ENCODE assay signal across 10 mouse cellular contexts in genomic region chr5:124078794-124079416, GRCm38 (mm10). TPM values are rescaled to one million over a fixed set of nuclear protein-coding genes. Genes with fewer than 3 reads are reported as not detected.
DNase-seq lines count a peak whose midpoint lies in the region; ATAC-seq and TF ChIP-seq lines count a peak whose summit lies in the region.
"Had no signal": no experiment of that assay in that cellular context is flagged by ENCODE, and none has a peak within 500 bp of the region (broad histone marks: within the 10 kb centered on the region; RNA-seq: fewer than 3 reads in every experiment).

No protein-coding gene starts in this region.

- no peak for DNase-seq in cerebellum, adult 8-10 months
- DNase-seq in cerebellum, adult 2 months = peak; percentile 53 to 72
- DNase-seq in left cerebral cortex, postnatal 25 days (ENCODE audit: low spot score in 2 of 2) = peak; percentile 65 to 87
- peak; percentile 83 for DNase-seq in right cerebral cortex, adult 18-20 months
- no peak for DNase-seq in urinary bladder, postnatal 36 days (ENCODE audit: low spot score in 2 of 2)

- intact Hi-C loops in left cerebral cortex, postnatal 25 days (cut with DNase I) = no loop called here

- H3K4me1 ChIP-seq in cerebellum, adult 2 months (ENCODE audit: control insufficient read depth, insufficient read depth, low read length) = peaks cover 16% of the 10 kb centered on the region
- peaks cover 4% of the 10 kb centered on the region; the same call in 1 of the 2 replicates for H3K4me1 ChIP-seq in intestine, postnatal 0 days (replicated peaks; ENCODE audit: control insufficient read depth, insufficient read depth, low read length)

- TF ChIP-seq POLR2A in cerebellum, adult 2 months (IDR thresholded peaks at IDR 0.05; ENCODE audit: borderline replicate concordance, insufficient read depth, low read length) = no peak

- 36% methylated on average over 9 of the region's 9 CpGs for WGBS in cerebellum, adult 2 months
- WGBS in intestine, postnatal 0 days = 65% methylated on average over 9 of the region's 9 CpGs

- no peaks in the 10 kb centered on the region for H3K27me3 ChIP-seq in cerebellum, adult 2 months (ENCODE audit: control insufficient read depth, insufficient read depth, low read length)
- no peaks in the 10 kb centered on the region for H3K27me3 ChIP-seq in intestine, postnatal 0 days (replicated peaks; ENCODE audit: control insufficient read depth, insufficient read depth, low read length)
- H3K27me3 ChIP-seq: CH12.LX had no signal

- ATAC-seq in cerebellum, adult (ENCODE audit: insufficient number of reproducible peaks, low FRiP score, low TSS enrichment) = 0 out of 2 replicates have a peak, but pooled peaks have one; percentile 22
- peak; percentile 12; the same call in 1 of the 2 replicates for ATAC-seq in granulocyte monocyte progenitor cell, adult 5-6 weeks (replicated peaks; ENCODE audit: poor library complexity, severe bottlenecking)
- ATAC-seq in intestine, postnatal 0 days = no peak

- H3K4me3 ChIP-seq in cerebellum, adult 2 months (replicated peaks; ENCODE audit: insufficient read depth, low read depth, low read length) = no peak overlapping the region
- no peak overlapping the region for H3K4me3 ChIP-seq in intestine, postnatal 0 days (ENCODE audit: low read depth, low read length)
- H3K4me3 ChIP-seq: erythroblast, embryonic 14.5 days had no signal

- no peaks in the 10 kb centered on the region for H3K9me3 ChIP-seq in intestine, postnatal 0 days (ENCODE audit: control insufficient read depth)

- H3K4me2 ChIP-seq in intestine, postnatal 0 days (replicated peaks; ENCODE audit: low read depth) = no peak overlapping the region

- H3K9ac ChIP-seq in intestine, postnatal 0 days (ENCODE audit: low read depth, low read length) = no peak overlapping the region

- H3K36me3 ChIP-seq in intestine, postnatal 0 days (ENCODE audit: control insufficient read depth, insufficient read depth) = no peaks in the 10 kb centered on the region

- no peak for TF ChIP-seq CTCF in cerebellum, adult 2 months (IDR thresholded peaks at IDR 0.05; ENCODE audit: borderline replicate concordance, insufficient read depth, low read depth, low read length)
- TF ChIP-seq CTCF in intestine, postnatal 0 days (IDR thresholded peaks at IDR 0.05; ENCODE audit: low read depth) = no peak

- H3K27ac ChIP-seq in cerebellum, adult 2 months (ENCODE audit: insufficient read depth, low read length) = no peak overlapping the region
- H3K27ac ChIP-seq in intestine, postnatal 0 days (ENCODE audit: low read depth, low read length) = no peak overlapping the region

RNA-seq across cellular contexts. Expression of gene Abcb9, which starts 16.7 kb away (rescaled TPM):
- 34.7 and 37.1 TPM in 2 replicates for polyA plus RNA-seq in cerebellum, adult 2 months (2012; rRNA removed)
- total RNA-seq in granulocyte monocyte progenitor cell, adult 5-6 weeks (2014; fragmentation: Nextera tagmentation) = 0.71 and 0.96 TPM in 2 replicates
- total RNA-seq in granulocyte monocyte progenitor cell, adult 5-6 weeks (2017) = 0.73 and 2.7 TPM in 2 replicates
- total RNA-seq in left cerebral cortex, postnatal 25 days (2021) = 10 to 100 TPM; 54.8 to 62.4 TPM
- polyA plus RNA-seq in intestine, postnatal 0 days (2015; fragmentation: Nextera tagmentation; extraction: Ambion mirVana) = 4.0 and 4.6 TPM in 2 replicates

RNA-seq across cellular contexts. Expression of gene Ogfod2, which starts 33.2 kb away (rescaled TPM):
- 47.2 and 52.7 TPM in 2 replicates for polyA plus RNA-seq in cerebellum, adult 2 months (2012; rRNA removed)
- total RNA-seq in granulocyte monocyte progenitor cell, adult 5-6 weeks (2014; fragmentation: Nextera tagmentation) = 8.9 and 12.1 TPM in 2 replicates
- 14.9 and 18.6 TPM in 2 replicates for total RNA-seq in granulocyte monocyte progenitor cell, adult 5-6 weeks (2017)
- 10 to 100 TPM; 36.6 to 38.6 TPM for total RNA-seq in left cerebral cortex, postnatal 25 days (2021)
- 21.3 and 25.0 TPM in 2 replicates for polyA plus RNA-seq in intestine, postnatal 0 days (2015; fragmentation: Nextera tagmentation; extraction: Ambion mirVana)

RNA-seq across cellular contexts. Expression of gene Arl6ip4, which starts 37.0 kb away (rescaled TPM):
- polyA plus RNA-seq in cerebellum, adult 2 months (2012; rRNA removed) = 81.6 and 91.0 TPM in 2 replicates
- total RNA-seq in granulocyte monocyte progenitor cell, adult 5-6 weeks (2014; fragmentation: Nextera tagmentation) = 65.3 and 89.4 TPM in 2 replicates
- total RNA-seq in granulocyte monocyte progenitor cell, adult 5-6 weeks (2017) = 89.7 and 99.8 TPM in 2 replicates
- total RNA-seq in left cerebral cortex, postnatal 25 days (2021) = 10 to 100 TPM; 45.9 to 57.4 TPM
- polyA plus RNA-seq in intestine, postnatal 0 days (2015; fragmentation: Nextera tagmentation; extraction: Ambion mirVana) = 75.5 and 76.9 TPM in 2 replicates

RNA-seq across cellular contexts. Expression of gene Vps37b, which starts 46.8 kb away (rescaled TPM):
- 41.7 and 47.5 TPM in 2 replicates for polyA plus RNA-seq in cerebellum, adult 2 months (2012; rRNA removed)
- total RNA-seq in granulocyte monocyte progenitor cell, adult 5-6 weeks (2014; fragmentation: Nextera tagmentation) = 7.6 and 11.1 TPM in 2 replicates
- total RNA-seq in granulocyte monocyte progenitor cell, adult 5-6 weeks (2017) = 9.5 and 11.6 TPM in 2 replicates
- 10 to 100 TPM; 46.7 to 50.6 TPM for total RNA-seq in left cerebral cortex, postnatal 25 days (2021)
- polyA plus RNA-seq in intestine, postnatal 0 days (2015; fragmentation: Nextera tagmentation; extraction: Ambion mirVana) = 16.7 and 17.8 TPM in 2 replicates

Comparison
In these comparisons a context has a peak if more than half of its experiments do, and no peak if none do; other contexts are left out.
1. DNase-seq: peak in cerebellum, adult 2 months (2 of 2), left cerebral cortex, postnatal 25 days (2 of 2) and right cerebral cortex, adult 18-20 months (single experiment); none in cerebellum, adult 8-10 months (single experiment) and urinary bladder, postnatal 36 days (0 of 2).
2. RNA of gene Abcb9, which starts 16.7 kb away (total RNA-seq): 54.8 to 62.4 TPM in left cerebral cortex, postnatal 25 days; 0.71 to 2.7 TPM in granulocyte monocyte progenitor cell, adult 5-6 weeks; every median in the first group is over 10 times any median in the second.